Mouse (Mus musculus): ENCODE data around the gene Rpp25l.

GRCm38 (mm10) chr4:41756440-41756839 lies 43.1 kb upstream of the Rpp25l start:
- no peak for TF ChIP-seq USF1 (IDR thresholded peaks at IDR 0.05; ENCODE audit: low read depth)
- TF ChIP-seq CTCF (IDR thresholded peaks at IDR 0.05; ENCODE audit: control insufficient read depth, insufficient read depth, insufficient read length) = no peak
- TF ChIP-seq MAX (IDR thresholded peaks at IDR 0.05) = no peak

Data from C2C12 (cell line).